Mouse (Mus musculus) liver, adult 2 months (tissue): ENCODE results near the gene Daam2.

Experiments used
- CTCF ChIP-seq: fragments of 200-500 bp; IDR thresholded peaks from 2 replicates; pipeline ENCODE4 v1.5.1; 2011; ENCODE audit warnings: low read depth, low read length, control low read depth
- POLR2A ChIP-seq: fragments of 200-500 bp; IDR thresholded peaks from 2 replicates; pipeline ENCODE4 v1.6.1; 2011; ENCODE audit warnings: low read length, control low read depth; ENCODE audit not compliant: insufficient read depth; ENCODE audit errors: extremely low read depth

DNA sequence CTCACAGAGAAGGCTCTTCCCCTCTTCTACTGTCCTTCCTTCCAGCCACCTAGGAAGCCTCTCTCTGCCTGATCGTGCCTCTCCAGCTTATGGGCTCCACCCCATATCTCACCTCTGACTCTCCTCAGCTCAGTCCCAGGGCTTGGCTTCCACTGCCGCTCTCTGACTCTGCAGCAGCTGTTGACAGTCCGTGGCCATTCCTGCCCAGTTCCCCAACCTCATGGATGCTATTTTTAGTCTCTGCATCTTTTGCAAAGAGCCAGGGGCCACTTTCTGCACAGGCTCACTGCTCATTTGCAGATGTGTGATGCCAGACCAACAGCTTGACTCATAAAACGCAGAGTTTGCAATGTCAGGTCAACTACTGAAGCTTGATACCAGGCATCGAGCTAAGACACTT, 75.0 kb downstream of the Daam2 start:
- TF ChIP-seq CTCF, result no peak
- no peak for TF ChIP-seq POLR2A
